Mouse (Mus musculus) liver, embryonic 14 days (tissue): Measurements from ENCODE around the gene Cps1. TPM values are rescaled to one million over a fixed set of nuclear protein-coding genes. Genes with fewer than 3 reads are reported as not detected.

Experiments used
- polyA plus RNA-seq: library from polyadenylated mRNA; depleted of rRNA; stranded (reverse); fragments of >200 nt; gene quantifications from 2 replicates; pipeline ENCODE4 v1.2.3, GENCODE M21; 2012; rRNA removed

The Cps1 gene
- 0.84 and 0.88 TPM in 2 replicates for polyA plus RNA-seq

DNA sequence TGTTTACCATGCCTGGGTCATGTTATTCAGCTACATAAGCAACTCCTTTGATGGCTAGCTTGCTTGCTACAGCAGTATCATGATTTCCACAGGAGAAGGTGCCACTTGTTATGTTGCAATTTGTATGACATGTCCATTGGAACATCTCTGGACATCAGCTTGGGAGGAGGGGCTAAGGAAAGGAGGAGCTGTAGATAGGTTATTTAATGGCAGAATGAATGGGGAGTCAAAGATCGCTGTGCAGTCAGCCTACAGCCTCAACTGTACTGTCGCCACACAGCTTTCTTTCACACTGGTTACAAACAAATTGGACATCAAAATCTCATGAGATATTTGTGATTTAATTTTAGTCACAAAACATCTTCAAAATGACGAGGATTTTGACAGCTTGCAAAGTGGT lies at the start of gene Cps1:
TSS of gene Cps1 (plus strand) at position 230 of the 400 bp plus-strand sequence.

Other genes starting within 250 kb of the Cps1 start
- gene Myl1, start 177.6 kb upstream of the Cps1 start, polyA plus RNA-seq: 0.17 and 5.6 TPM in 2 replicates
- gene Lancl1, start 84.2 kb upstream of the Cps1 start, polyA plus RNA-seq: 15.5 and 16.9 TPM in 2 replicates